Mouse (Mus musculus) 3T3-L1 (cell line): ENCODE data around the gene Pef1.

Experiments used
- DNase-seq: peaks from one replicate; pipeline ENCODE4 v3.0.0-alpha.2; 2015; ENCODE audit warnings: low read depth, low spot score

Pef1 gene

DNA sequence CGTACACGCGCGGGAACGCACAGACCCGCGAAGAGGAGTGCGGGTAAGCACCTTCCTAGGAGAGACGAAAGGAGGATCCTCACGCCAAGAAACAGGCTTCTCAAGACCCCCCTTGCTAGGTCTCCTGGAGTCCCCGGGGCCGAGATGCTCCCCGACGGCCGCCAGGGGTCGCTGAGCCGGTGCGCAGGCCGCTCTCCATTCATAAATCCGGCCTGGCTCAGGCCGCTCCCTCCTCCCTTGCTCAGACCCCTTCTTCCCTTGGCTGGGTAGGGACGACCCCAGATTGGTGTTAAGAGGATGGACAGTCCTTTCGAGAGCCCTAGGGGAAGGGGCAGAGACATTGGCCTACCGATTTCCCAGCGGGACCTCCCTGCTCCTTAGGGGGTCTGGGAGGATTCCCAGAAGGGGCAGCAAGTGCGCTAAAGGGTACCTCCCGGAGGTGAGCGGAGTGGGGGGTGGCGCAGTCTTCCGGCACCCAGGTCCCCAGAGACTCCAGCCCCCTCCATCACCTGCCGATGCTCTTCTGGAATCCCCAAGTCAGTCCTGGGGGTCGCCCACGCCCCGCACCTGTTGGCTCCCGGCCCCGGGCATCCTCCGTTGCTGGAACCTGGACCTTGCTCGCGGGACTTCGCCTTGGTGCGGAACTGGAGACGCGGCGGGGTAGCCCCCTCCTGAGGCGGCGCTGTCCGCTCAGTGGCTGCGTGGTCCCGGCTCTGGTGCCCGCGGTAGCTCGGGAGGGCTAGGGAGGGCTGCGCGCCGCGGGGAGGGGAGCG, 36.3 kb downstream of the Pef1 start:
- DNase-seq, result no peak

DNA sequence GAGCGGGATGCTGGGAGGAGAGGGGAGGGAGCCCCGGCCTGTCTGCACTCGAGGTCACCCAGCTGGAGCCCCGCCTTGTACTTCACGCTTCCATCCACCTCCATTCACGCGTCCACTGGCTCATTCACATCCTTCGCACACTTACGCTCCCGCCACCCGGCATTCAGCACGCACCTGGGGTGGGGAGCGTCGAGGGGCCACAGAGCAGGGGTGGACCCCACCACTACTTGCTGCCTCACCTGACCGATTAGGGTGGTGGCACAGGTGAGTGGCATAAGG, 36.8 kb downstream of the Pef1 start, which contains the start of gene Hcrtr1:
TSS of gene Hcrtr1 (minus strand) at position 146 of the 279 bp plus-strand sequence.
- DNase-seq, result no peak

DNA sequence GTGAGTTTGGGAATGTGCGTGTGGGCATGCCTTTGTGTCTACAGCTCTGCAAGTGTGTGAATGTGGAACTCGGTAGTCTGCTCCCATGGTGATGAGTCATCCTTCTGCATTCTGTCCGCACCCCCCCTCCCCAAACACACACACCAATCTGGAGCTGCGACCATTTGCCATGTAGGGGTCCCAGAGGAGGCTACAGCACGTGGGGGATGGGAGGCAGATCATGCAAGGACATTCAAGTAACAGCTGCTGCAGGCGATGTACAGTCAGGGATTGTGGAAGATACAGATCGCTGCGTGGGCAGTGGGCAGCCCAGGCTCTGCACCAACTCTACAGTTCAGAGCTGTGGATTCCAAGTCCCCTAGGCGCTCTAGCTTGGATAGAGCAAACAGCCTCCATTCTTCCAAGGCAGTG, 38.6 kb downstream of the Pef1 start:
- DNase-seq, result no peak

DNA sequence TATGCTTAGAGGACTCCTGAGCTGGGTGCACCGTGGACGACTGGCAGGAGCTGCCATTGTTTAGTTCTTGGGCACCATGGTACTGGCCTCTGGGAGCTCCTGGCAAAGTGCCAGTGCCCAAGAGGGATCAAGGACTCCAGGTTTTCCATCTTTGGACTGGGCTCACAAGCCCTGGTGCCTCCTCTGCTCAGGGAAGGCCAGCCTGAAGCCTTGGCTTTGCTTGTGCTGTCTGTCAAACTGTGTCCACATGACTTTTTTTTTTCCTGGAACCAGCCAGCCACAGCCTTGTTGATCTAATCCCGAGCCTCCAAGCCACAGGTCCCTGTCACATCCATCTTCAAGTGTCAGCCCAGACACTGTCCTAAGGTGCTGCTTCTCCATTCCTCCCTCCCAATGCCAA, 39.4 kb downstream of the Pef1 start:
- no peak for DNase-seq

DNA sequence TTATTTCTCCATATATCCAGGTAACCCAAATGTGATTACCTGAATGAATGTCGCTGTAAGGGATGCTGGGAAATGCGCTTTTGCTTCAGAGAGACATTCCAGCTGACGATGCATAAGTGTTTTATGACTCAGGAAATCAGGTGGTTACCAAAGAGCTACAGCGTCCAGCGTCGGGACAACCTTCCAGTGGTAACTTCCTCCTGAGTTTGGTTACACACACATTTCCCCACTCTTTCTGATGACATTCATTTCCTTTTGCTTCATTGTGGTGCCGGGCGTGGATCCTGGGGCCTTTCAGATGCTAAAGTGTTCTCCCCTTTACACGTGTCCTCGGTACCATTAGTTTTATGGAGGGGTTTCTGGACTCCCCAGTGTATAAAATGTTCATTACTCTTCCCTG, 46.0 kb downstream of the Pef1 start:
- no peak for DNase-seq

DNA sequence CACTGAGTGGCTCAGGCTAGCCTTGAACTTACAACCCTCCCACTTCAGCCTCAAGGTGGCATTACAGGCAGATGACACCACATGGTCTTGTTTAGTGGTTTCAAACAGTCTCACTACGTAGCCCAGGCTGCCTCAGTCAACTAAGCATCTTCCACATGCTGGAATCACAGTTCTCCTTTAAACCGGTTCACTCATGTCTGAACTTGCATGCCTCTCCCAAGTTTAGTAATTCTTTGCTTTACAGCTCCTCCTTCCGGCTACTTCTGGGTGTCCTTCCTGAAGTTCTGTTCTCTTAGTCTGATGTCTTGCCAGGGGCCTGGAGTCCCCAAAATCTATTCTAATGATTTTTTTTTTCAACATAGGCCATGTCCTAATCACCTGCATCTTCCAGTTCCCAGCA, 51.9 kb downstream of the Pef1 start:
- DNase-seq, result peak; percentile 60

DNA sequence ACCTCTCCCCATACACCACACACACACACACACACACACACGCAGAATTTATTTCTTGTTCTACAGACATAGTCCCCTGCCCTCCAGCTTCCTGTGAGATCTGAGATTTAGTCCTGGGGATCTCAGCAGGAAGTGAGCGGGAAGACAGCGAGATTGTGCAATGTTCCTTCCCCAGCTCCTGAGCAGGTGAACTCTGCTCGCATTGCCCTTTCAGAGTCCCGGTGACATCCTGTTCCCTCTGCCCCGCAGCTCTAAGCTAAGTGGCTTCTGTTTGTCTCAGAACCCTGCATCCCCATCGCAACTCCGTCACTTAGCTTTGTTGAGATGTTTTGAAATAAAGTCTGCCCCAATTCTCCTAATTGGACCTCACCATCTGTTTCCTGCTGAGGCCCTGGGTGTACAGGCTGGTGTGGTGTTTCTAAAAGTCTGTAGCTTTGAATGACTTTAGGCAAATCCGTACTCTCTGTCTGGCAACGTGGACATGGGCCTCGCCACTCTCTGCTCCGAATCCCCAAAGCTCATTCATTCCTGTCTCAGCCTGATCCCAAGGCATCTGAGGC, 54.5 kb downstream of the Pef1 start:
- DNase-seq, result no peak

DNA sequence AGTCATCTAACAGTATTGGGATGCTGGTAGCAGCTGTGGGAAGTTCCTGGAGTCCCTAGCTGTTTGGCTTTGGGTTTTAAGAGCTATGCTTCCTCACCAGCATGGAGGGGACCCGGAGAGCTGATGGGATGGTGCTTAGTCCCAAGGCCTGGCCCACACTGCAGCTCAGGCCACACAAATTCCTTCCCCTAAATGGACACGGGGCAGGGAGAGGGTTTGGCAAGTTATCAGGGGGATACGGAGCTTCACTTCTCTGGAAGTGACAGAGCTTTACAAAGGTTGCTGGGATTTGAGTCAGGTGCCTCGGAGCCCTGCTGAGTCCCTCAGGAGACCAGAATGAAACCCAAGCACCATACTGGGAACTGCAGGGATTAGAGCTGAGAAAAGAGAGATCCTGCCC, 59.0 kb downstream of the Pef1 start:
- no peak for DNase-seq

DNA sequence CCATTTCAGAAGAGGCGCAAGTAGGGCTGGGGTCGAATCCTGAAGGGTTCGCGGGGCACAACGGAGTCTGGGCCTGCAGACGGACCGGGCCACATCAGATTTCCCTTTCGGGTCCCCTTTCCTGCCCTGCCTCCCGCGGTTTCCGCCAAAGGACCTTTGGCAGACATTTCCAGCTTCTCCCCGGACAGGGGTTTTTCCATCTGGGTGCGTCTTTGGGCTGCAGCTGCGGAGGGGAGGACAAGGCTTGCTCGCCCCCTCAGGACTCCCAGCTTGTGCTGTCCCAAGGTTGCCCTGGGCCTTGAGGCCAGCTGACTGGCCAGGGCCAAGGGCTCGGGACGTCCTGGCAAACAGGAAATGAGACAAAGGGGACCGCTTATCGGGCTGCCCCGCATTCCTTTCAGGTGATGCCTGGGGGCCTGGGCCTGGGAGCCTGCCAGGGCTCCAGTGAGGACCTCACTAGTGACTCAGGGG, 61.1 kb downstream of the Pef1 start:
- DNase-seq, result peak; percentile 45

DNA sequence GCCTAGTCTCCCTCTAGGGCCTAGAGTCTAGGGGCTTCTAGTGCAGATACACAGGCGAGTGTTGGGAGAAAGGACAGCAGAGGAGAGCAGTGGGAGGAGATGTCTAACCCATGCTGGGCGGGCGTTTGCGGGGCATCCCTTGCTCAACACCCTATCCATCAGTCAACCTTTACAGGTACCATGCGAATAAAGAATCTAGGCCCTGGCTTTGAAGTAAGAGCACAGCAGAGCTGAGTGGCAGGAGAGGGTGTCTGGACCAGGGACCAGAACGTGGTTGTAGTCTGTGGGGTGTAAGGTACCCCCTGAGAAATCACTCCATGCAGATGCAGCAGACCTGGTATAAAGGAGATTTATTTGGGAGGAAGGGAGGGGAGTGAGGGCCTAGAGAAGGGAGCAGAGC, 61.8 kb downstream of the Pef1 start:
- DNase-seq, result no peak

DNA sequence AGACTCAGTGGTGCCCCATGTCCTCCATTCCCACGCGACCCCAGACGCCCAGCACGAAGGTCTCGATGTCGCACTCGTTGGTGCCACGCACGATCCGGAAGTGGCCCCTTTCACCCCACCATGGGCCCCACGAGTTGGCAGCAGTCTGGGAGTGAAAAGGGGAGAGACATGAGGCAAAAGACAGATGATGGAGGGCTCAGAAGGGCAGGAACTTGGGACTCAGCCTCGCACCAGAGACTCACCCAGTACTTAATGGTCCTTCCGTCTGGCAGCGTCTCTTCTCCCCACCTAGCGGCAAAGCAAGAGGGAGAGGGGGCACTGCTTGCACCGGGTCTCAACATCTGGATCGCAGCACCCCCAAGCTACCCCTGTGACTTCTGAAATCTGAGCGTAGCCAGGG, 63.7 kb downstream of the Pef1 start:
- no peak for DNase-seq

DNA sequence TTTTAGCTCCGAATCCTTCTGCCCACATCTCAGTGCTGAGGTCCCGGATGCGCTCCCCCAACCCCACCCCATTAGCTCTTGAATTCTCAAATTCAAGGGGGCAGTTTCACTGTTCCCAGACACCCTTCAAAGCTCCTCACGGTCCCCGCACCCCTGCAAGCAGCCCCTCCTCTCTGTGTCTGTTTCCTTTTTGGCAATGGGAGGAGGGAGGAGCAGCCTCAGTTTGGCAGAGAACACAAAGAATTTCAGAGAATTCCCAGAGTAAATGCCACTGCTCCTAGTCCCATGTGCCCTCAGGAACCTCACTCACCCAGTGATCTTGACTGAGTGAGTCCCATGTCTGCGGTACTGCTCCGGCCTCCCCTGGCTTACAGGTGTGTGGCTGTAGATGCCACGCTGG, 64.2 kb downstream of the Pef1 start:
- DNase-seq, result no peak

DNA sequence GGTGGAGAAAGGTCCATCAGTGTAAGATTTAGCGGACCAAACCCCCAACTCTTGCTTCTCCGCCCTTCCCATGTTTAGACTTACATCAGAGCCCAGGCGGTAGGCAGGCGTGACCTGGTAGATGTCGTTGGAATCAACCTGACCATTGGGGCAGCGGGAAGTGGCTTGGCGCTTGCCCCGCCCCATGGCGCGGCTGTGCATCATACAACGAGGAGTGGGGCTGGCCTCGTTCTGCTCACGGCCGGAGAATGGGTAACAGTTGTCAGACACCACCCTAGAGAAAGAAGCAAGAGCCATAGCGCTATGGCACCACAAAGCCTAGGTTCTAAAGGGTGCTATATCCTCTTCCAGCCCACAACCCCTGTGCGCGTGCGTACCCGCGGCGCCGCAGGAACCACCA, 65.0 kb downstream of the Pef1 start:
- no peak for DNase-seq

DNA sequence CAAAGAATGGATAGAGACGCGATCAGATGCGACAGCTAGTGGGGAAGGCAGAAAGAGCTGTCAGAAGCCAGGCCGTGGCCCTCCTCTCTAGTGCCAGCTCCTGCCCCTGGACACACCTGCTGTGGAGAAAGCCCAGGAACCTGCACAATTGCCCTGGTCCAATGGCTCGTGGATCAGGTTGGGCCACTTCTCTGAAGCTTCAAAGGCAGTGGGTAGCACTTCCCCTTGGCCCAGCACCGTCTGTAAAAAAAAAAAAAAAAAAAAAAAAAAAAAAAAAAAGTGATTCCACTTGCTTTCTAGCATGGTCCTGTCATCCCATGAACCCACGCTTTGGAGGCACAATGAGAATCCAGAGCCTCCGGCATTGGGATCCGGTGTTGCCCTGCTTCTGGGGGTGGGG, 65.5 kb downstream of the Pef1 start:
- no peak for DNase-seq

DNA sequence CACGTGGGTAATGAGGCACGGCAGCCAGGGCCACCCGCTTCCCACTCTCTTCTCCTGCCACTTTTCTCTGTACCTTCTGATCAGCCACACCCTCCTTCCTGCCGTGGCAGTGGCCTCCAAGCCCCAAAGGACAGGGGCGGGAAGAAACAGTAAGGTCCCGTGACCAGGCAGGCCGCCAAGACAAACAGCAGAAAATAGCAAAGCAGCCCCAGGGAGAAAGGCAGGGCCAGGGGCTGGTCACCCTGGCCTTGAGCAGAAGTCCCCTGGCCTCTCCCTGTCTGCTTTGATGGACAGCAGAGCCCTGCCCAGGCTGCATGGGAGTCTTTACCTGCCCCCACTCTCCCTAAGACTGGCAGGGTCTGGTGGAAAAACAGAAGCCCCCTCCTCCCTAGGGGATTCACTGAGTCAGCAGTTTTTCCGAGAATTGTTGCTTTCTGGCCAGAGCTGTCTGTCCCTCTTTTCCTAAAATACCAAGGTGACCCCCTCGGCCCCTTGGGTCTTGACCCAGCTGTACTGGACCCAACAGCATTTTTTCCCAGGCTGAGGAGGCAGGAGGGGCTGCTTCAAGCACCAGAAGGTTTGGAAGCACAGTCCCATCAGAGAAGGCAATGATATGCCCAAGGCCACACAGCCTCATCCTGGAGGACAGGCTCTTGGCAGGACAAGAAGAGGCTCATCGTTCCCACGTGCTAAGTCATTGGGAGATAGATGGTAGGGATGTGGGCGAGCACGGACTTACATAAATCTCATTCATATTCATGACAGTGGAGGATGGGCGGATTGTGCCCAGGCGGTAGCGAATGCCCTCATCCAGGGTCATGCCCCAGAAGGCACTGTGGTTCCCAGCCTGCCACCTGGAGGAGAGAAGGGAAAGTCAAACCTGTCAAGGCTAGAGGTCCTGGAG, 66.2 kb downstream of the Pef1 start:
- DNase-seq, result peak; percentile 78

DNA sequence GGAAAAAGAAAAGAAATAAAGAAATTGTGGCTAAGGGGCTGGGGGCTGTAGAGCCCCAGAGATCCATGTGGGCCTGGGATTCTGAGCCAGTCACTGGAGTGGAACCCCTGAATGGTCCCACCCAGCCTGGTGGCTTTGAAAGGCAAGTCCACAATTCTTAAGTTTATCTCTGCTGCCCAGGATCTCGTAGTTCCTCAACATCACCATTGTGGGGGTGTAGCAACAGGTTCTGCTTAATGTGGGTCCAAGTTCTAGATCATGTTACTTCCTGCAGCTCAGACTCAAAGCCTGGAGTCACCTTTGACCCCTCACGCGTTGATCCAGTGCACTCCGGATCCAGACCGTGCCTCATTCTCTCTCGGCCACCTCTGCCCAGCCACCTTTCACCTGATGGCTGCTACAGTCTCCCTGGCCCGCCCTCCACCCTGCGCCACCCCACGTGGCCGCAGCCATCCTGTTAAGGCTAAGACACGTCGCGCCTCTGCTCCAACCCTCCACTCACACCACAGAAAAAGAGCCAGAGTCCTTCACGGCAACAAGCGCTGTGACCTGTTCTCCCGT, 67.1 kb downstream of the Pef1 start:
- no peak for DNase-seq

DNA sequence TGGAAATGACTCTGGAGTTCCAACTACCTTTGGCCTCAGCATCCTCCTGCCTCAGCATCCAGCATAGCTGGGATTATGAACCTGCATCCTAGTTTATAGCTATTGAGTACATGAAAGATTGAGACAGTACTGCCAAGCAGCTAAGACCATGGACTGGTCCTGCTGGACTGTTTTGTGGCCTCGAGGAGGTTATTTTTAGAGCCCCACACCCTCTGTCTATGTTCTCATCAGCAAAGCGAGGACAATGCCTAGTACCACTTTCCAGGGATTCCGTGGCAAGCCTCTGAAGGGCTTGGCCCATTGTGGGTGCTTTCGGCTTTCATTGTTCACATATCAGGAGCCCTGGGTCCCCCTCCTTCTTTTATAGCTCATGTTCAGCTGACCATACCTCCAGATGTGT, 68.0 kb downstream of the Pef1 start:
- no peak for DNase-seq

DNA sequence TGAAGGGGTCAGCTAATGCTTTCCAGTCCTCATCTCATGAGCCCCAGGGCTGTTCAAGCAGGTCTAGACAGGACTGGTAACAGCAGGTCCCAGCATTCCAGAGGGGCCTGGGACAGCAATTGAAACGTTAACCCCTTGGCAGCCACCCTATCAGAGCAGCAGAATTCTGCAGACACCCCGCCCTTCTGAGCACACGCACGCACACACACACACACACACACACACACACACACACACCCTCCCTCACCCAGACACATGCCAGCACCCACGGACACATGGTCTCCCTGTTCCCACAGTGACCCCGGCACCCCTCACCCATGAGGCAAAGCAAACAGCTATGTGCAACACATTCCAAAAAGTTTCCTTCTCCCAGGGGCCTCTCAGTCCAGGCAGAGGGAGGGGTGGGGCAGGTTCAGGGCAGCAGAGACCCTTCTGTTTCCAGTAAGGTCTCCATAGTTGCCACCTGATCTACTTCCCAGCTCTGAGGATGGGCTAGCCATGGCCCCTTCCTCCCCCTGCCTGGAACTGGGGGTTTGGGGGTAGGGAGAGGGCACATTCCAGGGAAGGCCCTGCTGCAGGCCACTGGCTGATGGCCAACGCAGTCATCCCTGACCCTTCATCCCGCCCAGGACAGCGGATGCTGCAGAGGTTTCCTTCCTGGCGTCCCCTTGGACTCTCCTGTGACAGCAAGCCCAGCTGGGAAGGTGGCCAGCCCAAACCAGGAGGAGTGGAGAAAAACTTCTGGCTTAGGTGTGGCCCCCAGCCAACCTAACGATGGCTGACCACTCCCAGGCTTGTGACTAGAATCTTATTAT, 69.8 kb downstream of the Pef1 start:
- peak; percentile 76 for DNase-seq

DNA sequence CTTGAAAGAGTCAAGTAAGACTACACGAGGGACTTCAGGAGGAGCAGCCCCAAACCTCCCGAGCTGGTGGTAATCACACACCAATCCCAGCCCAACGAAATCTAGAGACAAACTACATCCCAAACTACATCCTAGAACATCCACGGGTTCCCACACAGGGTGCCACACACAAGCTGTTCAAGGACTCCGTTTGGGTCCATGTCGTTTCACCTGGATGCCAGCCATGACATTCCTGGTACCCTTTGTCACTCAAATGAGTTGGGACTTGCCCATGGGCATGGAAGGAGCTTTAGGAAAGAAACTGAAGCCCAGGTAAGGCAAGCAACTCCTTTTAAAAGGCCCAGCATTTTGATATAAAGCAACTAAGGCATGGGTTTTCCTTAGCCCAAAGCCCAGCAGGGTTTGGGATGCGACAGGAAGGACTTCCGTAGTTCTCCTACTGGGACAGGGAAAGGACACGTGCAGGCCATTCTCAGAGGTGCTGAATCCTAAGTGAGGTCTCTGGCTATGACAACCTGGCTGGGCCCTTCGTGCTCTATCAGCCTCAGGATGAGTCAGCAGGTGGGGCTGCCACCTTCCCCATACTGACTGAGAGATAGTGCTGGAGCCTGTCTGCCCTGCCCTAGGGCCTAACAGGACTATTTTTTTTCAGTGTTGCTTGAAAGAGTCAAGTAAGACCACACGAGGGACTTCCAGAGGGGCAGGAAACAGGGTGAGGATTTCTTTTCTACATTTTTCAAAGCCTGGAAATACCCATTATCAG, 70.9 kb downstream of the Pef1 start:
- DNase-seq, result peak; percentile 43

DNA sequence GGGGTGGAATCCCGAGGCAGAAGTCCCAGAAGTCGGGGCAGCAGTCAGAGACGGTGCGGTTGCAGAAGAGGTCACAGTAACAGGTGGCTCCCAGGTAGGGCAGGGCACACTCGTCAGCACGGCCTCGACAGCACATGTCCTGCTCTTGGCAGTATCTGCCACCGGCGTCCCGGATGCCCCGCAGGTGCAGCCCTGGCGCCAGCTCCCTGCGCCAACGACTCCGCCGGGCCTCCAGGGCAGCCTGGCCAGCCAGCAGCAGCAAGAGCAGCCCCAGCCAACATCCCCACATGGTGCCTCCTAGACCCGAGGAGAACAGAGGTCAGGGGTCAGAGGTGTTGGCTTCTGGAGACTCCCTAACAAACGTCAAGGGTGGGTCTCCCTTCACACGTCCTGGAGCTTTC, 71.6 kb downstream of the Pef1 start:
- DNase-seq, result no peak
